In the genomic region with DNA sequence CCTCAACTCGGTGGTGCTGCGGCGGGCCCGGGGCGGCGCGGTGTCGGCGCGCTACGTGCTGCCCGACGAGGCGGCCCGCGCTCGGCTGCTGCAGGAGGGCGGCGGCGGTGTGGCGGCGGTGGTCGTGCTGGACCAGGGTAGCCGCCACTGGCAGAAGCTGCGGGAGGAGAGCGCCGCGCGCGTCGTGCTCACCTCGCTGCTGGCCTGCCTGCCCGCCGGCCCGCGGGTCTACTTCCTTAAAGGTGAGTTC, we compare ENCODE assay signal across 8 mouse cellular contexts. TPM values are rescaled to one million over a fixed set of nuclear protein-coding genes. Genes with fewer than 3 reads are reported as not detected.
DNase-seq lines count a peak whose midpoint lies in the region; ATAC-seq lines count a peak whose summit lies in the region.

No protein-coding gene starts in this region.

- peaks cover 56% of the 10 kb centered on the region for H3K27me3 ChIP-seq in erythroblast, embryonic 14.5 days (ENCODE audit: control insufficient read depth)

- ATAC-seq in erythroblast, adult 5-6 weeks (replicated peaks; ENCODE audit: low FRiP score, poor library complexity, severe bottlenecking), result no peak

- peaks cover 13% of the 10 kb centered on the region for H3K4me1 ChIP-seq in erythroblast, embryonic 14.5 days (ENCODE audit: control insufficient read depth)

- H3K4me3 ChIP-seq in erythroblast, embryonic 14.5 days (replicated peaks), result peak overlapping the region; percentile 62
- peak overlapping the region; percentile 24 for H3K4me3 ChIP-seq in macrophage (ENCODE audit: inconsistent target)

- no peaks in the 10 kb centered on the region; the same call in 1 of the 2 replicates for H3K79me2 ChIP-seq in macrophage (ENCODE audit: inconsistent target)

- H3K27ac ChIP-seq in macrophage, result no peak overlapping the region

- DNase-seq in urinary bladder, adult 2 months (ENCODE audit: low spot score), result peak; percentile 37
- DNase-seq in urinary bladder, postnatal 36 days (ENCODE audit: low spot score in 2 of 2), result no peak
- no peak for DNase-seq in left cerebral cortex, postnatal 10 days (ENCODE audit: extremely low spot score in 1 of 2, low spot score in 2 of 2)
- no peak for DNase-seq in thymus, postnatal 25 days
- no peak for DNase-seq in frontal cortex, postnatal 10 days (ENCODE audit: low spot score in 2 of 2)

- peaks cover 29% of the 10 kb centered on the region for H3K9me3 ChIP-seq in erythroblast, embryonic 14.5 days (ENCODE audit: control insufficient read depth, low read length)

- 1% methylated on average over 36 of the region's 36 CpGs for WGBS in macrophage (ENCODE audit: missing documents)

- no peaks in the 10 kb centered on the region for H3K36me3 ChIP-seq in erythroblast, embryonic 14.5 days (ENCODE audit: control insufficient read depth)
- H3K36me3 ChIP-seq in macrophage (ENCODE audit: inconsistent target), result no peaks in the 10 kb centered on the region

- intact Hi-C loops in left cerebral cortex, postnatal 10 days (cut with DNase I), result loop anchor here (5.0 kb wide), 1 partner anchor 112 kb away; no protein-coding TSS in a partner anchor

RNA-seq across cellular contexts. Expression of a gene that starts 0.5 kb away (rescaled TPM):
- 0.10 and 0.18 TPM in 2 replicates for polyA plus RNA-seq in erythroblast, embryonic 14.5 days (2012)
- total RNA-seq in erythroblast, adult 5-6 weeks (2015; ENCODE audit: low replicate concordance), result 1.9 and 2.9 TPM in 2 replicates
- total RNA-seq in erythroblast, adult 5-6 weeks (2017; ENCODE audit: low replicate concordance), result 0.42 and 1.8 TPM in 2 replicates
- polyA plus RNA-seq in urinary bladder, adult 2 months (2012; rRNA removed), result 5.6 and 7.3 TPM in 2 replicates
- 100 to 1,000 TPM in 3 of 26 experiments, 10 to 100 TPM in 12, 1 to 10 TPM in 7, under 1 TPM in 4; 0.53 to 183 (median 11.7) TPM for total RNA-seq in macrophage (2018; cell fraction: chromatin; rRNA removed)
- 100 to 1,000 TPM in 5 of 26 experiments, 10 to 100 TPM in 8, 1 to 10 TPM in 13; 1.2 to 189 (median 11.1) TPM for total RNA-seq in macrophage (2018; cell fraction: cytosol; rRNA removed)
- 100 to 1,000 TPM in 4 of 26 experiments, 10 to 100 TPM in 11, 1 to 10 TPM in 11; 1.2 to 178 (median 12.7) TPM for total RNA-seq in macrophage (2018; cell fraction: nucleus; rRNA removed)
- polyA plus RNA-seq in macrophage (2018), result 3.6 to 17.4 TPM (median 5.0 TPM) in 3 replicates
- 1 to 10 TPM; 5.4 to 5.5 TPM for total RNA-seq in left cerebral cortex, postnatal 10 days (2021)

RNA-seq across cellular contexts. Expression of a gene that starts 59.5 kb away (rescaled TPM):
- 9.7 and 12.5 TPM in 2 replicates for polyA plus RNA-seq in erythroblast, embryonic 14.5 days (2012)
- 4.0 and 22.2 TPM in 2 replicates for total RNA-seq in erythroblast, adult 5-6 weeks (2015; ENCODE audit: low replicate concordance)
- 21.7 and 52.3 TPM in 2 replicates for total RNA-seq in erythroblast, adult 5-6 weeks (2017; ENCODE audit: low replicate concordance)
- 32.8 and 33.7 TPM in 2 replicates for polyA plus RNA-seq in urinary bladder, adult 2 months (2012; rRNA removed)
- 1 to 10 TPM in 18 of 26 experiments, not detected in 8; 1.1 to 9.1 (median 2.9) TPM for total RNA-seq in macrophage (2018; cell fraction: chromatin; rRNA removed)
- 10 to 100 TPM in 25 of 26 experiments, 1 to 10 TPM in 1; 9.7 to 40.0 (median 26.5) TPM for total RNA-seq in macrophage (2018; cell fraction: cytosol; rRNA removed)
- 10 to 100 TPM in 8 of 26 experiments, 1 to 10 TPM in 12, under 1 TPM in 1, not detected in 5; 0.71 to 27.2 (median 7.1) TPM for total RNA-seq in macrophage (2018; cell fraction: nucleus; rRNA removed)
- polyA plus RNA-seq in macrophage (2018), result 8.7 to 51.1 TPM (median 18.5 TPM) in 3 replicates
- total RNA-seq in left cerebral cortex, postnatal 10 days (2021), result 10 to 100 TPM; 53.6 to 63.8 TPM
